Mouse (Mus musculus) adipose tissue, adult 10 weeks (tissue): ENCODE data around the gene Ndufaf7. TPM values are rescaled to one million over a fixed set of nuclear protein-coding genes. Genes with fewer than 3 reads are reported as not detected.

Experiments used
- polyA plus RNA-seq: library from polyadenylated mRNA; stranded (reverse); fragments of 350-450 nt; fragmentation: Illumina TruSeq; extraction: RNeasy Lipid Tissue Mini Kit (QIAGEN cat#74804); gene quantifications from one replicate; pipeline ENCODE4 v1.2.3, GENCODE M21; 2014; ENCODE audit warnings: low read depth, low replicate concordance

Gene Ndufaf7
- 25.8 TPM for polyA plus RNA-seq

DNA sequence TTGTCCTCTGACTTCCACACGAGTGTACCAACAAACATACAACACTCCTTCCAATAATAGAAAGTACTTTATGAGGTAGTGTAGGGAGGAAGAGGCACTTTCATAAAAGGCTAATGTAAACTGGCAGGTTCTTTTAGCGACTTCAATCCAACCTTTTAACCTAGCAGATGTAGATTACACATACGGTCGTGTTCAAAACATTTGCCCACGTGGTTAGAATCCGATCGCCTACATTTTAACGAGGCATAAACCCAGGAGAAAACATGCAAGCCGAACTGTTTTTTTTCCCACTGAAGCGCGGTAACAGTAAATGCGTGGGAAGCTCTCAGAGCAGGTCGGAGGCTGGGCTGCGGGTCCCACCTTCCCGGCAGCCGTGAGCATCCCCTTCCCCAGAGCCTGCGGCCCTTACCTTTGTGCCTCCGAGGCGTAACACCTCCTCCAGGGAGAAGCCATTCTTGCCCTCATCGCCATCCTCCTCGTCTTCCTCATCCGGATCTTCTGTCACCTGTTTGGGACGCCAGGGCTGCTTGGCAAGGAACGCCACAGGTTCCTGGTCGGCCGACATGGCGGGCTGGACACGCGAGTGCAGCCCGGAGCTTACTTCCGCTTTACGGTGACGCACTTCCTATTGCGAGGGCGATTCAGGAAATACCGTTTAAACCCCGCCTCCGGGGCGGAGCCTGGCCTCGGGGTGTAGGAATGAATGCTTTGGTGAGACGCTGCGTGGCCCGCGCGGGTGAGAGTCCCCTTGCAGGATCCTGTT is at the start of gene Ndufaf7, which contains the start of gene Cebpz:
Gene Ndufaf7, plus strand, starts transcription at position 671 of the 763 bp plus-strand sequence.
Gene Cebpz, minus strand, starts transcription at position 601 of the 763 bp plus-strand sequence.

DNA sequence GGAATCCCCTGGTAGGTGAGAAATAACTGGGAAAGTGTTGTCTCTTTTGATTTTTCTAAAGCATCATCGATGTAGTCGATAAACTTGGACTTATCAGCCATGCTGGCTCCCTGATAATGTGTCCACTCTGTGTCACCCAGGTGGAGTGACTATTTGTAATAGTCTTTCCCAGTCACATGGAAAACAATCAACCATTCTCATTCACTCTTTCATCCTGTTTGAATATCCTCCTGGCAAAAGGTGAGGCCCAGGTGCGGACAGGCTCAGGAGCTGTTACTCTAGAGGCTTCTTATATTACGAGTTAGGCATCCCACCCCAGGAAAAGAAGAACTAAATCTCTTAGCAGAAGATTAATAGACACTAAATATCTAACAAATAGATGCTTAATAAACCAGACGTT is 30.0 kb upstream of the Ndufaf7 start, which contains the start of gene Sult6b1:
Gene Sult6b1, minus strand, starts transcription at position 101 of the 400 bp plus-strand sequence.

DNA sequence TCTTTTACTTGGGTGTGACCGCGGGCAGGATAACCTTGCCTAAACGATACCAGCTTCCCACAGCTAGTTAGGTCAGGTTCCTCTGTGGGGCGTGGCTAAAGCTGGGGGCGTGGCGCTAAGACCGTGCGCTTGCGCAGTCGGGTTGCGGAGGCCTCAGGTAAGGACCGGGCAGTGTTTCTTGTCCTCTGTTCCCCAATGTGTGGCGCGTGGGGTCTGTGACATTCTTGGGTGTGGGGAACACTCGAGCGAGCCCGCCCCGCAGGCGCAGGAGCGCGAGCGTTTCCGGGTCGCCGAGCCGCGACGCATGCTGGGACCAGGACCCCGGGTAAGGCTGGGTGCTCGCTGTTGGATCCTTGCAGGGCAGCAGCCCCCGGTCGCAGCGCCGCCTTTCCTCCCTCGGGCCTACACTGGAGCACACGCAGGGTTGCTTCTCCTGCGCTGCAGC is 20.5 kb upstream of the Ndufaf7 start, which contains the start of gene Cebpzos:
Gene Cebpzos, plus strand, starts transcription at position 132 of the 445 bp plus-strand sequence.

Other genes with a start within 250 kb of the Ndufaf7 start
- gene Strn, start 199.9 kb upstream of the Ndufaf7 start, polyA plus RNA-seq = 10.1 TPM
- gene Heatr5b, start 101.8 kb upstream of the Ndufaf7 start, polyA plus RNA-seq = 17.4 TPM
- gene Gpatch11, start 101.6 kb upstream of the Ndufaf7 start, polyA plus RNA-seq = 23.4 TPM
- 15.6 TPM for gene Eif2ak2, start 54.6 kb upstream of the Ndufaf7 start, polyA plus RNA-seq
- gene Sult6b1, start 30.1 kb upstream of the Ndufaf7 start, polyA plus RNA-seq = not detected
- gene Cebpzos, start 20.6 kb upstream of the Ndufaf7 start, polyA plus RNA-seq = 45.8 TPM
- gene Cebpz, start 70 bp upstream of the Ndufaf7 start, polyA plus RNA-seq = 16.5 TPM
- 14.9 TPM for gene Prkd3, start 83.7 kb downstream of the Ndufaf7 start, polyA plus RNA-seq
- gene Qpct, start 114.8 kb downstream of the Ndufaf7 start, polyA plus RNA-seq = 9.3 TPM